Mouse (Mus musculus) small intestine, adult 2 months (tissue): ENCODE measurements around the gene Pou4f2. TPM values are rescaled to one million over a fixed set of nuclear protein-coding genes. Genes with fewer than 3 reads are reported as not detected.

Source experiments
- H3K27ac ChIP-seq: fragments of 200-500 bp; 2 replicates; pipeline ENCODE4 v1.5.1; 2012; ENCODE audit warnings: low read depth, low read length, control low read depth, inconsistent platforms; ENCODE audit not compliant: insufficient read depth
- H3K27me3 ChIP-seq: fragments of 200-500 bp; 2 replicates; pipeline ENCODE4 v1.6.1; 2012; ENCODE audit warnings: mild to moderate bottlenecking, moderate library complexity, low read length, inconsistent platforms; ENCODE audit not compliant: control insufficient read depth, insufficient read depth
- H3K36me3 ChIP-seq: fragments of 200-500 bp; 2 replicates; pipeline ENCODE4 v1.6.1; 2012; ENCODE audit warnings: mild to moderate bottlenecking, low read length, control low read depth, inconsistent platforms; ENCODE audit not compliant: control insufficient read depth, insufficient read depth
- H3K4me1 ChIP-seq: fragments of 200-500 bp; 2 replicates; pipeline ENCODE4 v1.6.1; 2012; ENCODE audit warnings: low read length, inconsistent platforms, mixed read lengths; ENCODE audit not compliant: control insufficient read depth, insufficient read depth, insufficient read length
- H3K4me3 ChIP-seq: fragments of 200-500 bp; 2 replicates; pipeline ENCODE4 v1.5.1; 2012; ENCODE audit warnings: low read depth, mild to moderate bottlenecking, control low read depth, inconsistent platforms, low read length, moderate library complexity
- CTCF ChIP-seq: fragments of 200-500 bp; IDR thresholded peaks from 2 replicates; pipeline ENCODE4 v1.5.1; 2012; ENCODE audit warnings: low read depth, mild to moderate bottlenecking, control low read depth, inconsistent platforms, low read length, moderate library complexity, mixed read lengths; ENCODE audit not compliant: insufficient replicate concordance, insufficient read length; ENCODE audit errors: extremely low read depth
- POLR2A ChIP-seq: fragments of 200-500 bp; IDR thresholded peaks from 2 replicates; pipeline ENCODE4 v1.6.1; 2012; ENCODE audit warnings: low read depth, mild to moderate bottlenecking, control low read depth, inconsistent platforms, low read length, moderate library complexity
- WGBS: fragments of 180-500 bp; shearing (Covaris S2); methylation state at CpG from one replicate; pipeline ENCODE4 v1.1.7; 2018; 5-methylcytosine and 5-hydroxymethylcytosine counted together
- polyA plus RNA-seq: library from polyadenylated mRNA; depleted of rRNA; stranded (reverse); fragments of >200 nt; gene quantifications from 2 replicates; pipeline ENCODE4 v1.2.3, GENCODE M21; 2012; rRNA removed

Gene Pou4f2
- polyA plus RNA-seq, 1 experiment, result not detected

DNA sequence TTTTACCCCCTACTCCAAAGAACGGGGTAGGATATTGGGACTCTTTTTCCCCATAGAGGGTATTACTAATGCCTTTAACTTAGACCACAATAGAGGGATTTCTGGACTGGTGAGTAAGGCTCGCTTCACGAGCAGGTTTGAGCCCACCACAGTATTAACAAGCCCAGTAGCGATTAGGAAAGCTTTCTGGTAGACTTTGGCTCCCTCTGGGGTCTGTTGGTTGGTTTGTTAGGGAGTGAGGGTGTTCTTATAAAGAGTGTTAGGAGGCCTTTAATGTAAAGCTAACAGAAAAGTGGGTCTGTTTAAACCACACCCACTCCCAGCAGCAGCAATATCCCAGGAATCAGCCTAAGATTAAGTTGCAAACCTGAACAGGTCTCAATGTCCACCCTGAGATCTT is 17.2 kb downstream of the Pou4f2 start:
- no peaks in the 10 kb centered on the region; the same call in 1 of the 2 replicates for H3K4me1 ChIP-seq
- no peaks in the 10 kb centered on the region for H3K36me3 ChIP-seq
- H3K27me3 ChIP-seq, result peaks cover 3% of the 10 kb centered on the region
- no peak overlapping the region for H3K4me3 ChIP-seq
- whole genome bisulfite sequencing, result 25% methylated on average over 4 of the region's 4 CpGs
- no peak overlapping the region for H3K27ac ChIP-seq
- TF ChIP-seq CTCF (no peak), POLR2A (no peak)

DNA sequence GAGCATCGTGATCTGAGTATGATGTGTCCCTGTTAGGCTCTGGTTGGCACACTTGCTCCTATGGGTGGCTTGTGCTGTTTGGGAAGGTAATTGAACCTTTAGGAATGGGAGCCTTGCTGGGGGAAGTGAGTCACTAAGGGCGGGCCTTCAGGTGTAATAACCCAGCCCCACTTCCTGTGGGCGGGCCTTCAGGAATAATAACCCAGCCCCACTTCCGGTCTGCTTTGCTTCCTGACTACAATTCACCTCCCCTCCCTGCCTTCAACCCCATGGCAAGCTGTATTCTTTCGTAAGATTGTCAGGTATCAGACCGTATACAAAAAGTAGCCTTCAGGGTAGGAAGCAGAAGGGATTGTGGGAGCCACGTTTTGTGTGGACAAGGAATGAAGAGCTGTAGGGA is 45.7 kb downstream of the Pou4f2 start:
- Histone ChIP-seq H3K4me1 (no peaks in the 10 kb centered on the region), H3K36me3 (no peaks in the 10 kb centered on the region), H3K4me3 (no peak overlapping the region), H3K27ac (no peak overlapping the region), H3K27me3 (no peaks in the 10 kb centered on the region)
- WGBS, result 89% methylated on average over 7 of the region's 7 CpGs
- TF ChIP-seq CTCF, result no peak
- no peak for TF ChIP-seq POLR2A

Other genes starting within 250 kb of the Pou4f2 start
- gene Ttc29, start 223.3 kb downstream of the Pou4f2 start, polyA plus RNA-seq, result not detected in 2 replicates
- gene Rbmxl1, start 72.3 kb upstream of the Pou4f2 start, polyA plus RNA-seq, result 7.1 and 9.3 TPM in 2 replicates
- 4.7 and 5.2 TPM in 2 replicates for gene Slc10a7, start 72.7 kb upstream of the Pou4f2 start, polyA plus RNA-seq